In the genomic region with DNA sequence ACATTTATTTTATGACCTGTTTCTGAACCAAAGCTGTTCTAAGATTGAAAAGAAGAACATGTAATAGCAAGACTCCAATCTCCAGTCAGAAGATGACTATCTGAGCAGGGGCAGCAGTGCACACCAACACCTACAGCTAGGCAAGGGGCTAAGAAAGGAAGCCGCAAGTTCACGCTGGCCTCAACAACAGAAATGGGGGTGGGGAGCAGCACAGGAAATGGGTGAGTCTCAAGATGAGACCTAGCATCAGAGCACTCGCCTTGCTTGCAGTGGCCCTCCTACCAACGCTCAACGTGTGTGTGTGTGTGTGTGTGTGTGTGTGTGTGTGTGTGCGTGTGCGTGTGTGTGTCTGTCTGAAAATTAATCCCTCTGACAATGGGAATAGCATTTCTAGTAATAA, we compare ENCODE assay signal across 13 mouse cellular contexts.
A peak's percentile ranks its signal among the peaks of the same experiment; 100 is the strongest.
DNase-seq lines count a peak whose midpoint lies in the region.
"Had no signal": no experiment of that assay in that cellular context is flagged by ENCODE, and none has a peak within 500 bp of the region (broad histone marks: within the 10 kb centered on the region; RNA-seq: fewer than 3 reads in every experiment).

No protein-coding gene starts in this region.

- peak; percentile 20 for DNase-seq in lung, postnatal 36 days
- DNase-seq in lung, postnatal 14 days, result no peak
- peak; percentile 7 for DNase-seq in ES-CJ7 (ENCODE audit: low read depth, low spot score)
- peak; percentile 69 to 82 for DNase-seq in natural killer cell, adult 2 months (ENCODE audit: low spot score in 2 of 2)
- peak; percentile 79 for DNase-seq in thymus, postnatal 25 days
- DNase-seq in kidney, adult 8-10 months, result no peak
- no peak for DNase-seq in layer of hippocampus, adult 9-11 months
- no peak for DNase-seq in heart, adult 9 months (ENCODE audit: low spot score in 2 of 2)
- DNase-seq: adrenal gland, postnatal 10 days; cerebellum, adult 2 months; gastrocnemius, postnatal 36 days; heart, postnatal 4 days; lung, postnatal 10 days had no signal

Comparison
In these comparisons a context has a peak if more than half of its experiments do, and no peak if none do; other contexts are left out.
1. DNase-seq: peak in lung, postnatal 36 days (single experiment), ES-CJ7 (single experiment), natural killer cell, adult 2 months (2 of 2) and thymus, postnatal 25 days (single experiment); none in lung, postnatal 14 days (single experiment), kidney, adult 8-10 months (0 of 2), layer of hippocampus, adult 9-11 months (single experiment) and heart, adult 9 months (0 of 2).